Mouse (Mus musculus) spleen, adult 2 months (tissue): ENCODE measurements at regions not wholly inside any gene's neighbourhood (a gene's known extent, or its start where the extent isn't known, plus 50 kb on each side); places are given as distances from the start of the nearest gene placed in this dataset.

Experiments
- DNase-seq, 2 experiments: peaks; one replicate each; pipeline versions ENCODE4 v3.0.0 to v3.0.0-alpha.2; 2012 to 2021; ENCODE audit warnings: low spot score in 2 of 2, low read depth in 1 of 2
- H3K27ac ChIP-seq: fragments of 200-500 bp; 2 replicates; pipeline ENCODE4 v1.5.1; 2012; ENCODE audit warnings: low read length, inconsistent platforms; ENCODE audit not compliant: insufficient read depth
- H3K27me3 ChIP-seq: fragments of 200-500 bp; 2 replicates; pipeline ENCODE4 v1.6.1; 2012; ENCODE audit warnings: mild to moderate bottlenecking, moderate library complexity, low read length, inconsistent platforms; ENCODE audit not compliant: control insufficient read depth, insufficient read depth
- H3K36me3 ChIP-seq: fragments of 200-500 bp; 2 replicates; pipeline ENCODE4 v1.6.1; 2012; ENCODE audit warnings: mild to moderate bottlenecking, low read length, inconsistent platforms; ENCODE audit not compliant: control insufficient read depth, insufficient read depth
- H3K4me1 ChIP-seq: fragments of 200-500 bp; 2 replicates; pipeline ENCODE4 v1.6.1; 2011; ENCODE audit warnings: inconsistent platforms; ENCODE audit not compliant: control insufficient read depth, insufficient read depth, insufficient read length
- H3K4me3 ChIP-seq: fragments of 200-500 bp; 2 replicates; pipeline ENCODE4 v1.5.1; 2011; ENCODE audit warnings: mild to moderate bottlenecking, inconsistent platforms; ENCODE audit not compliant: insufficient read depth, insufficient read length; ENCODE audit errors: extremely low read depth
- CTCF ChIP-seq: fragments of 200-500 bp; IDR thresholded peaks from 2 replicates; pipeline ENCODE4 v1.5.1; 2011; ENCODE audit warnings: mild to moderate bottlenecking, inconsistent platforms; ENCODE audit not compliant: insufficient read depth, insufficient read length, insufficient replicate concordance; ENCODE audit errors: extremely low read depth
- POLR2A ChIP-seq: fragments of 200-500 bp; IDR thresholded peaks from 2 replicates; pipeline ENCODE4 v1.6.1; 2011; ENCODE audit warnings: low read depth, low read length, inconsistent platforms
- WGBS: fragments of 180-500 bp; shearing (Covaris S2); methylation state at CpG from one replicate; pipeline ENCODE4 v1.1.7; 2018; 5-methylcytosine and 5-hydroxymethylcytosine counted together

- Histone ChIP-seq H3K36me3 (no peaks in the 10 kb centered on the region), H3K27me3 (no peaks in the 10 kb centered on the region), H3K4me1 (no peaks in the 10 kb centered on the region), H3K27ac (no peak overlapping the region), H3K4me3 (no peak overlapping the region)
- no peak for TF ChIP-seq CTCF
- TF ChIP-seq POLR2A = no peak
- DNase-seq = no peak
- WGBS = 89% methylated on average over 3 of the region's 3 CpGs
Observed at GRCm38 (mm10) chr9:101510807-101511206, 259.2 kb upstream of the Ppp2r3a start.

DNA sequence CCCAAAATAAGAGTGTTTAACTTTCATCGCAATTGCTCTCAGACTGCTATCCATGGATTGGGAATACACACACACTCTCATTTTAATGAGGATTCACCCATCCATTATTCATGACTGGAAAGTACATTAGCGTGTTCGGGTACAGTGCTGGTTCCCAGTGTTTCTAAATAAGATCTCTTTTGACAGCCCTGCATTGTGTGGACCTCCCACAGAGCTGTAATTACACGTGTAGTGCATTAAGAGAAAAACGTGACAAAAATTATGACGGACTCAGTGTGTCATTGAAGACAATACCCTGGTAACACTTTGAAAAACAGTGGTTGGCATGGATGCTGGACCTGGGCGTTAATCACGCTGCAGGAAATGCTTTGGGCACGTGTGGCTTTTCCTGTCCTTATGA, 257.6 kb upstream of the Ppp2r3a start:
- Histone ChIP-seq H3K27me3 (no peaks in the 10 kb centered on the region), H3K27ac (no peak overlapping the region), H3K4me1 (no peaks in the 10 kb centered on the region), H3K36me3 (no peaks in the 10 kb centered on the region), H3K4me3 (no peak overlapping the region)
- WGBS = 66% methylated on average over 9 of the region's 9 CpGs
- DNase-seq = no peak
- TF ChIP-seq CTCF (no peak), POLR2A (no peak)

- TF ChIP-seq POLR2A (no peak), CTCF (no peak)
- 87% methylated on average over 6 of the region's 6 CpGs for WGBS
- no peak overlapping the region for H3K27ac ChIP-seq
- H3K4me3 ChIP-seq = no peak overlapping the region
- DNase-seq = no peak
- no peaks in the 10 kb centered on the region for H3K36me3 ChIP-seq
- no peaks in the 10 kb centered on the region for H3K27me3 ChIP-seq
- no peaks in the 10 kb centered on the region for H3K4me1 ChIP-seq
Observed at GRCm38 (mm10) chr9:101507023-101507690, 255.6 kb upstream of the Ppp2r3a start.

DNA sequence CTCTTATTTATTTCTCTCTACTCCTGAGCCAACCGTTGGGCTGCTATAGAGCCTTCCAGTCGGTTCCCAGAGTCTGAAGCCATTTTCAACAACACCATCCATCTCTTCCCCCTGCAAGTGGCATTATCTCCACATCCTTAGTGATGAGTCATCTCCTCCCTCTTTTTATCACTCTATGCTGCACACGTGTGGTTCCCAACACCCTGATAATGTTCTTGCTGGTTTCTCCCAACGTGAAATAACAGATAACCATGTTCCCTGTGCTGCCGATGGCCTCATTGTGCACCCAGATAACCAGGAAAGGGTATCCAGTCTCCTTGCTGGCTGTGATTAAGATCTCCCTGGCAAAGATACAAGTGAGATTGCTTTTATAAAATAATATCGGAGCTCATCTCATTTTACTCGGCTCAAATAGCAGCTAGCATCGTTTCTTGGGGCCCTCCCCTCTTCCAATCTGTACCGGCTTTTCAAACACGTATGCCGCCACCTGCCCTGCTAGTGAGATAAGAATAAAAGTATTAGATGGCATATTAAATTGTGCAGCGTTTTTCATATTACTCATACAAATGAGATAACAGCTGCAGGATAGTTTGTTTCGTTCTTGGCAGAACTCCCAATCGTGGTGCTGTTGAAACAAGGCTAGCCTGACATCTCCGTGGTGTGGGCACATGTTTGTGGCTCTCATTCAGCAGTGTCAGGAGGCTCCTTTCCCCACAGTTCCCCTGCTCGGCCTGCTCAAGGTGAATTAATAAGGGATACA, 250.3 kb upstream of the Ppp2r3a start:
- TF ChIP-seq CTCF (no peak), POLR2A (no peak)
- DNase-seq = no peak
- WGBS = 75% methylated on average over 16 of the region's 16 CpGs
- H3K4me3 ChIP-seq = no peak overlapping the region
- no peaks in the 10 kb centered on the region for H3K4me1 ChIP-seq
- H3K27me3 ChIP-seq = no peaks in the 10 kb centered on the region
- H3K27ac ChIP-seq = no peak overlapping the region
- no peaks in the 10 kb centered on the region for H3K36me3 ChIP-seq

GRCm38 (mm10) chr9:101501036-101501435, 249.4 kb upstream of the Ppp2r3a start:
- Histone ChIP-seq H3K4me3 (no peak overlapping the region), H3K27ac (no peak overlapping the region), H3K4me1 (no peaks in the 10 kb centered on the region), H3K36me3 (no peaks in the 10 kb centered on the region), H3K27me3 (no peaks in the 10 kb centered on the region)
- TF ChIP-seq POLR2A (no peak), CTCF (no peak)
- no peak for DNase-seq
- WGBS = 79% methylated on average over 3 of the region's 3 CpGs

DNA sequence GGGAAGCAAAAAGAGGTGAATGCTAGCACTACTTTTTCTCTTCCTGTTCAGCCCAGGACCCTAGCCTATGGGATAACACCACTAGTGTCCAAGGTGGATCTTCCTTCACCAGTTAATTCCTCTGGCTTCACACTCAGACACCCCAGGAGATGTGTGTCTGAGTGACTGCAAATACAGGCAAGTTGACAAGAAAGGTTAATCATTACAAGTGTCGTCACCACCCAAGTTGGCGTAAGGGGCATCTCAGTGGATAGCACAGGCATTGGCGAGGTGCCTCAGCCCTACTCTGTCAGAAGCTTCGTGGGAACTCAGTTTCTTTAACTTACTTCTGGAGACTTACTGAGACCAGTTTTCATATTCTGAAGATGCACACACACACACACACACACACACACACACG, 247.1 kb upstream of the Ppp2r3a start:
- no peak overlapping the region for H3K4me3 ChIP-seq
- DNase-seq = no peak
- no peaks in the 10 kb centered on the region for H3K4me1 ChIP-seq
- H3K36me3 ChIP-seq = no peaks in the 10 kb centered on the region
- no peaks in the 10 kb centered on the region for H3K27me3 ChIP-seq
- H3K27ac ChIP-seq = no peak overlapping the region
- WGBS = 89% methylated on average over 5 of the region's 5 CpGs
- no peak for TF ChIP-seq POLR2A
- TF ChIP-seq CTCF = no peak

- 79% methylated on average over 6 of the region's 6 CpGs for WGBS
- Histone ChIP-seq H3K4me3 (no peak overlapping the region), H3K27me3 (no peaks in the 10 kb centered on the region), H3K4me1 (no peaks in the 10 kb centered on the region), H3K27ac (no peak overlapping the region), H3K36me3 (no peaks in the 10 kb centered on the region)
- DNase-seq = no peak
- TF ChIP-seq CTCF = no peak
- TF ChIP-seq POLR2A = no peak
Observed at GRCm38 (mm10) chr9:101495768-101496167, 244.2 kb upstream of the Ppp2r3a start.
